Mouse (Mus musculus) testis, adult 2 months (tissue): ENCODE data around the gene Sgpp1.

Experiments used
- CTCF ChIP-seq: fragments of 200-500 bp; IDR thresholded peaks from 2 replicates; pipeline ENCODE4 v1.5.1; 2012; ENCODE audit warnings: low read depth, mild to moderate bottlenecking, inconsistent platforms, low read length, moderate library complexity; ENCODE audit not compliant: control insufficient read depth, insufficient read depth, insufficient replicate concordance
- POLR2A ChIP-seq: fragments of 200-500 bp; IDR thresholded peaks from 2 replicates; pipeline ENCODE4 v1.6.1; 2012; ENCODE audit warnings: low read depth, mild to moderate bottlenecking, inconsistent platforms, low read length, moderate library complexity; ENCODE audit not compliant: control insufficient read depth

GRCm38 (mm10) chr12:75752077-75752476 lies 16.5 kb upstream of the Sgpp1 start:
- TF ChIP-seq CTCF (no peak), POLR2A (no peak)
